Mouse (Mus musculus) left cerebral cortex, adult 2 months (tissue): Measurements from ENCODE around the gene Cpvl. TPM values are rescaled to one million over a fixed set of nuclear protein-coding genes. Genes with fewer than 3 reads are reported as not detected.

Experiments
- DNase-seq, 2 experiments: peaks; one replicate each; pipeline ENCODE4 v3.0.0; 2021 to 2022; ENCODE audit warnings: low spot score in 2 of 2, mixed read lengths in 1 of 2; ENCODE audit errors: extremely low spot score in 1 of 2
- H3K27ac ChIP-seq: fragments of 200-600 bp; 2 replicates; pipeline ENCODE4 v1.8.1; 2022
- H3K4me3 ChIP-seq: fragments of 200-600 bp; 2 replicates; pipeline ENCODE4 v1.8.1; 2022
- CTCF ChIP-seq: fragments of 200-600 bp; IDR thresholded peaks from 2 replicates; pipeline ENCODE4 v1.8.1; 2022; ENCODE audit warnings: antibody characterized with exemption, mild to moderate bottlenecking, moderate library complexity
- intact Hi-C: fragments of 180-260 bp; cut with DNase I; formaldehyde crosslinking; loops from one replicate; pipeline ENCODE4 v1.15.1; 2025
- total RNA-seq, 2 experiments: library from RNA; stranded (reverse); gene quantifications; 2 replicates each; pipeline ENCODE4 v1.2.3; 2021

The Cpvl gene
- total RNA-seq, 2 experiments from 2014 or later = not detected

DNA sequence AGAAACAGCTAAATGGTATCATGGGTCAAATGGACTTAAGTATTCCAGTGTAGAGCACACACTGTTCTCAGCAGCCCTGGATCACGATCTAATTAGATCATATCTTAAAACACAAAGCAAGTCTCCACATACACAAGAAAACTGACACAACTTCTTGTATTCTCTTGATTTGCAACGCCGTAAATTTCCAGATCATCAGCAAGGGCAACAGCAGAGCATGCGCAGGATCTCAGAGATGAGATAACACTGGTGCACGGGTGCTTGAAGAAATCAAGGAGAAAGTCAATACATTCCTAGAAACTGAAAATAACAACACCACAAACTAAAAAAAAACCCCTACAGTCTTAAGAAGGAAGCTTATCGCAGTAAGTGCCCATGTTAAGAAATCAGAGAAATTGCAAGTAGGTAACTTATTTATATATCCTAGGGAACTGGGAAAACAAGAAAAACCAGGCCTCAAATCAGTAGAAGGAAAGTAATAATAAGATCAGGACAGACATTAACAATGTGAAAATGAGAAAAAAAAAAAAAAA, 61.4 kb downstream of the Cpvl start:
- DNase-seq = no peak
- Histone ChIP-seq H3K4me3 (no peak overlapping the region), H3K27ac (no peak overlapping the region)
- intact Hi-C loops = no loop called here
- no peak for TF ChIP-seq CTCF

- H3K27ac ChIP-seq = no peak overlapping the region
- no peak overlapping the region for H3K4me3 ChIP-seq
- DNase-seq = no peak
- intact Hi-C loops = no loop called here
- no peak for TF ChIP-seq CTCF
Observed at GRCm38 (mm10) chr6:53915347-53915746, 63.1 kb downstream of the Cpvl start.

DNA sequence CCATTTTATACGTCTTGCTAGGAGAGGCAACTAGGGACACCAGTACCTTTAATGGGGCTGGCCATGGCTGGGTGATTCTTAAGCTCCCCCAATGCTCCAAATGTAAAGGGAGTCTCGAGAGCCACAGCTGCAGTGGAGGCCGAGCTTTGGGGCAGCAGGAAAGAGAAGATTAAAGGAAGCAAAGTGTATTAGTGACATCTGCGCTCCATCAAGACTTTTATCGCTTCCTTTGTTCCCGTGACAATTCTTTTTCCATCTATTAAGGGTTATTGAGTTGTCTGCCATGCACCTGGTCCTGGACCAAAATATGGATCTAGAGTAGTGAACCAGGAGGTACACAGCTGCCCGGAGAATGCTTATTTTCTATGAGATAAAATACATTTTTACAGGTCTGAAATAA, 65.3 kb downstream of the Cpvl start:
- DNase-seq = no peak
- TF ChIP-seq CTCF = no peak
- intact Hi-C loops = no loop called here
- no peak overlapping the region for H3K27ac ChIP-seq
- no peak overlapping the region for H3K4me3 ChIP-seq

DNA sequence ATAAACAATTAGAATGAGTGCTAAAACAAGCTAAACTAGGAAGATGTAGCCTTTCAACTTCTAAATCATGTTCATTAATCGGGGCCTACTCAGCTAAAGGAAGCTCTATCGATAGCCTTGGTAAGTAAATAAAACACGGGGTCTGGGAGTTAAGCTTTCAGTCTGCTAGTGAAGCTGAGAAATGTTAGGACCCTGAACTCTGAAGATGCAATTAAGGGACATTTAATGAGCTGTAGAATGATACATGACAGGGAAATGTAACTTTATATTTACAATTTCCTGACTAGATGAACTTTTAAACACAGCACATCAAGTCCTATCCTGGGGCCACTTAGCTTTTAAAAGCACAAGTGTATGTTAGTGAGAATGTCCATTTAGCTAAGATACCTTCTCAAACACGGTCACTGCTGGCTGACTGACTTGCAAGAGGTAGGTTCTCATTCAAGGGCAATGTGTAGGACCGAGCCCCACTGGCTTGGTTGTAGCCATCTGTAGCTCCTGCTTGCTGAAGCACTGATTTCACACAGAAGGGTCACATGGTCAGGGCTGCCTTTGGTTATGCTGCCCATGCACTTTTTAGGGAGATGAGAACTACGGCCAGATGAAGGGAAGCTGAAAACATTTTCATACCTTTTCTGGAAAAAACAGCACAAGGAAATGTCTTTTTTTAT, 66.2 kb downstream of the Cpvl start:
- intact Hi-C loops = no loop called here
- no peak for DNase-seq
- no peak overlapping the region for H3K27ac ChIP-seq
- H3K4me3 ChIP-seq = no peak overlapping the region
- TF ChIP-seq CTCF = no peak

- H3K27ac ChIP-seq = no peak overlapping the region
- no peak for TF ChIP-seq CTCF
- no peak overlapping the region for H3K4me3 ChIP-seq
- DNase-seq = no peak
- intact Hi-C loops = no loop called here
Observed at GRCm38 (mm10) chr6:53909986-53910385, 68.5 kb downstream of the Cpvl start.

- intact Hi-C loops = no loop called here
- no peak overlapping the region for H3K4me3 ChIP-seq
- H3K27ac ChIP-seq = no peak overlapping the region
- TF ChIP-seq CTCF = no peak
- DNase-seq = no peak
Observed at GRCm38 (mm10) chr6:53909446-53909845, 69.0 kb downstream of the Cpvl start.

DNA sequence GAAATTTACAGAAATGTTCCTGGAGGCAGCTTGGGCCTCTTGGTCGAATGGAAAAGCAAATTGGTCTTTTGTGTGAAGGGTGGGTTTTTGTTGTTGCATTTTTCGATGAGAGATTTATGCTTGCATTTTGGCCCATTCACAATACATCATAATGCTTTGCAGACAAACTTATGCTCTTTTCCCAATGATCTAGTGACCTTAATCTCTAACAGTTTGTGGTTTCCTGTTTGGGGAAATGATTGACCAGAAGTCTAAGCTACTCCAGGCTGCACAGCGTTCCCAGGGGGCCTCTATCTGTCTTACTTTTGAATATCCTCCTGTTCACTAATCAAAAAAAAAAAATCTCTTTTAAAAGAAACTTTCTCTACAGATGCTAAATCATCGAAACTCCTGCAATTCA, 71.6 kb downstream of the Cpvl start:
- H3K4me3 ChIP-seq = no peak overlapping the region
- DNase-seq = no peak
- intact Hi-C loops = no loop called here
- no peak for TF ChIP-seq CTCF
- no peak overlapping the region for H3K27ac ChIP-seq

DNA sequence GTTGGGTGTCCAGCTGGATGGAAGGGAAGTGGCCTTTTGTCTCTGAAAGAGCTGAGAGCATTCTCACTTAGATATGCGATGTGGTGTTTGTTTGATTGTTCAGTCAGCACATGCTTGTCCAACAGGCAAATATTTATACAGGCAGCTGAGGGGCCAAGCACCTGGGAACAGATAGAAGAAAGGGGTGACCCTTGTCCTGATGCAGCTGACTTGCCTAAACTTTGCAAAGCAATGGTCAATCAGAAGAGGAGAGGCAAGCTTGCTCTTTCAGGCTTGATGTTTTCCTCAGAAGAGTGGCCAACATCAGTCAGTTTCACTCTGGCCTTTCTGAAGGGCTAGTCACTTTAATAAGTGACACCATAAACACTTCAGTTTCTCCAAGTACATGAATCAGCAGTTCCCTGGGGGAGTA, 72.4 kb downstream of the Cpvl start:
- intact Hi-C loops = no loop called here
- DNase-seq = no peak
- H3K27ac ChIP-seq = no peak overlapping the region
- H3K4me3 ChIP-seq = no peak overlapping the region
- no peak for TF ChIP-seq CTCF

GRCm38 (mm10) chr6:53905576-53905975, 72.9 kb downstream of the Cpvl start:
- intact Hi-C loops = no loop called here
- Histone ChIP-seq H3K4me3 (no peak overlapping the region), H3K27ac (no peak overlapping the region)
- DNase-seq = no peak
- TF ChIP-seq CTCF = no peak

DNA sequence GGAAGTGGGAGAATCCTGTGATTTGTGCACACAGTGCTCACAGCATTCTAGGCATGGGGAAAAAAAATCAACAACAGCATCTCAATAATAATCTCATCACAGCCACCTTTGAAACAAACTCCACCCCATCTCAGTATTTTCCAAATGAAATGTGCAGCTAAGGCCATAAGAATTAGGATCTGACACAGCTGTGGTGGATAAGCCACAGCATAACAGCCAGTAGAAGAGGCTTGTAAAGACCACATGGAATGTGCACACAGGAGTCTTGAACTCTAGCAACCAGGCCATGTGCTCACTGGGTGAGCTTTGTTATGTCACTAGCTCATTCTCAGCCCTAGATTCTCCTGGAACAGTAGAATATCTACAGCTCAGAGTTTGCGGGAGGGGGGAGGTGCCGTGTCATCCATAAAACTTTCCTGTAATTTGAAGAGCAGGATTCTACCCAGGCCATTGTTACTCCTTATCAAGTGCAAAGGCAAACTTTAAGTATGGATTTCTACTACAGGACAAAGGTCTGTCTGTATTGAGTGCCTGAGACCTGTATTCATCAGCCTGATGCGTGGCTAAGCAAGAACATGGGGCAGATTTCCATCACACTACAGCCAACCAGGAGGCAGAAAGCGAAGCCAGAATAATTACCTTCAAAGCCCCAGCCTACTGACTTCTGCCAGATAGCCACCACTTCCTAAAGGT, 73.6 kb downstream of the Cpvl start:
- intact Hi-C loops = no loop called here

GRCm38 (mm10) chr6:53904186-53904585, 74.3 kb downstream of the Cpvl start:
- intact Hi-C loops = no loop called here
- TF ChIP-seq CTCF = no peak
- no peak for DNase-seq
- Histone ChIP-seq H3K4me3 (no peak overlapping the region), H3K27ac (no peak overlapping the region)

More for the DNA sequence above, 73.6 kb downstream of the Cpvl start:
- no peak overlapping the region for H3K27ac ChIP-seq
- no peak overlapping the region for H3K4me3 ChIP-seq
- TF ChIP-seq CTCF = no peak
- DNase-seq = no peak

DNA sequence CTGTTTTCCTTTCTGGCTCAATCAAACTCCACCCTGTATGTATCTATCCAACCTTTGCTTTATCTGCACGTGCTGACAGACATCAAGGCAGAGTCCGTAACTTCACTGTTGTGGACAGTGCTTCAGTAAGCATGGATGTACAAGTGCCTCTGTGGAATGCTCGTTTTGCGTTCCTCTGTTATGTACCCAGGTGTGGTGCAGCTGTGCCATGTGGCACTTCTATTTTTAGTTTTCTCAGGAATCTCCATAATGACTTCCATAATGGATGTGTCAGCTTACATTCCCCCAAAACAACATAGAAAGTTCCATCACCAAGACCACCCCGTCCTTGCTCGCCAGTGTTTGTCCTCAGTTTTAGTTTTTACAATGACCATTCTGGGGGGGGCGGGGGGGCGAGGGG, 76.7 kb downstream of the Cpvl start:
- DNase-seq = no peak
- intact Hi-C loops = no loop called here
- no peak overlapping the region for H3K27ac ChIP-seq

More for the DNA sequence above, 76.7 kb downstream of the Cpvl start:
- no peak for TF ChIP-seq CTCF
- H3K4me3 ChIP-seq = no peak overlapping the region
